Mouse (Mus musculus): ENCODE results near the gene Traf3ip3. TPM values are rescaled to one million over a fixed set of nuclear protein-coding genes. Genes with fewer than 3 reads are reported as not detected.

The Traf3ip3 gene
- total RNA-seq, 1 experiment = 0.67 TPM

GRCm38 (mm10) chr1:193156316-193157110 is 45.0 kb downstream of the Traf3ip3 start:
- no peak for TF ChIP-seq ZNF384 (IDR thresholded peaks at IDR 0.05; ENCODE audit: low read depth, low read length)
- TF ChIP-seq CHD2 (IDR thresholded peaks at IDR 0.05; ENCODE audit: low read depth, low read length) = no peak
- TF ChIP-seq HCFC1 (IDR thresholded peaks at IDR 0.05; ENCODE audit: borderline replicate concordance, insufficient read depth, low read length) = no peak
- TF ChIP-seq MAFK (IDR thresholded peaks at IDR 0.05; ENCODE audit: insufficient read depth, low read depth, low read length) = no peak
- no peak for TF ChIP-seq ZC3H11A (IDR thresholded peaks at IDR 0.05; ENCODE audit: borderline replicate concordance, low read depth, low read length)
- Histone ChIP-seq H3K36me3 (ENCODE audit: control insufficient read depth, insufficient read depth, low read length, poor library complexity, severe bottlenecking) (no peaks in the 10 kb centered on the region), H3K4me3 (ENCODE audit: insufficient read depth in 1 of 2, low read depth in 1 of 2, low read length in 2 of 2, poor library complexity in 1 of 2, severe bottlenecking in 1 of 2) (no peak overlapping the region), H3K4me1 (ENCODE audit: control insufficient read depth in 2 of 2, insufficient read depth in 2 of 2, low read length in 2 of 2, poor library complexity in 1 of 2) (peaks cover 0 to 3% of the 10 kb centered on the region in 2 experiments; a peak in 2 of 4 replicates), H3K9ac (ENCODE audit: insufficient read depth, low read depth, low read length, poor library complexity, severe bottlenecking) (no peak overlapping the region), H3K9me3 (ENCODE audit: control insufficient read depth, insufficient read depth, low read depth, low read length) (no peaks in the 10 kb centered on the region), H3K27ac (ENCODE audit: insufficient read depth, low read depth, low read length, poor library complexity, severe bottlenecking) (no peak overlapping the region)
- in situ Hi-C loops (cut with MboI; ENCODE audit: low sequenced_read_pairs in 2 of 2, unreplicated experiment in 2 of 2) = no loop called here
- no peak for DNase-seq (ENCODE audit: low read depth, low spot score)

GRCm38 (mm10) chr1:193153561-193153960 is 47.9 kb downstream of the Traf3ip3 start:
- peak; percentile 15 for DNase-seq (ENCODE audit: low read depth, low spot score)
- TF ChIP-seq ZNF384 (IDR thresholded peaks at IDR 0.05; ENCODE audit: low read depth, low read length) = no peak
- TF ChIP-seq MAFK (IDR thresholded peaks at IDR 0.05; ENCODE audit: insufficient read depth, low read depth, low read length) = no peak
- no peak for TF ChIP-seq HCFC1 (IDR thresholded peaks at IDR 0.05; ENCODE audit: borderline replicate concordance, insufficient read depth, low read length)
- TF ChIP-seq ZC3H11A (IDR thresholded peaks at IDR 0.05; ENCODE audit: borderline replicate concordance, low read depth, low read length) = no peak
- TF ChIP-seq CHD2 (IDR thresholded peaks at IDR 0.05; ENCODE audit: low read depth, low read length) = no peak
- Histone ChIP-seq H3K36me3 (ENCODE audit: control insufficient read depth, insufficient read depth, low read length, poor library complexity, severe bottlenecking) (no peaks in the 10 kb centered on the region), H3K4me3 (ENCODE audit: insufficient read depth in 1 of 2, low read depth in 1 of 2, low read length in 2 of 2, poor library complexity in 1 of 2, severe bottlenecking in 1 of 2) (peak overlapping the region; percentile 73 to 80), H3K4me1 (ENCODE audit: control insufficient read depth in 2 of 2, insufficient read depth in 2 of 2, low read length in 2 of 2, poor library complexity in 1 of 2) (no peaks in the 10 kb centered on the region), H3K27ac (ENCODE audit: insufficient read depth, low read depth, low read length, poor library complexity, severe bottlenecking) (no peak overlapping the region), H3K9me3 (ENCODE audit: control insufficient read depth, insufficient read depth, low read depth, low read length) (no peaks in the 10 kb centered on the region), H3K9ac (ENCODE audit: insufficient read depth, low read depth, low read length, poor library complexity, severe bottlenecking) (peak overlapping the region; percentile 38)
- in situ Hi-C loops (cut with MboI; ENCODE audit: low sequenced_read_pairs in 2 of 2, unreplicated experiment in 2 of 2) = no loop called here

- in situ Hi-C loops (cut with MboI; ENCODE audit: low sequenced_read_pairs in 2 of 2, unreplicated experiment in 2 of 2) = no loop called here
- Histone ChIP-seq H3K9ac (ENCODE audit: insufficient read depth, low read depth, low read length, poor library complexity, severe bottlenecking) (peak within 1 kb of the TSS; percentile 38), H3K9me3 (ENCODE audit: control insufficient read depth, insufficient read depth, low read depth, low read length) (no peaks in the 10 kb centered on the region), H3K4me1 (ENCODE audit: control insufficient read depth in 2 of 2, insufficient read depth in 2 of 2, low read length in 2 of 2, poor library complexity in 1 of 2) (no peaks in the 10 kb centered on the region), H3K27ac (ENCODE audit: insufficient read depth, low read depth, low read length, poor library complexity, severe bottlenecking) (no peak within 1 kb of the TSS), H3K36me3 (ENCODE audit: control insufficient read depth, insufficient read depth, low read length, poor library complexity, severe bottlenecking) (no peaks in the 10 kb centered on the region), H3K4me3 (ENCODE audit: insufficient read depth in 1 of 2, low read depth in 1 of 2, low read length in 2 of 2, poor library complexity in 1 of 2, severe bottlenecking in 1 of 2) (peak within 1 kb of the TSS; percentile 73 to 80)
- peak; percentile 61 for DNase-seq (ENCODE audit: low read depth, low spot score)
- TF ChIP-seq MAFK (IDR thresholded peaks at IDR 0.05; ENCODE audit: insufficient read depth, low read depth, low read length) = no peak
- no peak for TF ChIP-seq CHD2 (IDR thresholded peaks at IDR 0.05; ENCODE audit: low read depth, low read length)
- TF ChIP-seq HCFC1 (IDR thresholded peaks at IDR 0.05; ENCODE audit: borderline replicate concordance, insufficient read depth, low read length) = no peak
- no peak for TF ChIP-seq ZNF384 (IDR thresholded peaks at IDR 0.05; ENCODE audit: low read depth, low read length)
- TF ChIP-seq ZC3H11A (IDR thresholded peaks at IDR 0.05; ENCODE audit: borderline replicate concordance, low read depth, low read length) = no peak
Observed at GRCm38 (mm10) chr1:193152872-193153271, 48.6 kb downstream of the Traf3ip3 start, which contains the start of gene Irf6. Gene Irf6 (plus strand): TSS chr1:193153111.

- no peaks in the 10 kb centered on the region for H3K4me1 ChIP-seq (ENCODE audit: control insufficient read depth in 2 of 2, insufficient read depth in 2 of 2, low read length in 2 of 2, poor library complexity in 1 of 2)
- no peak for DNase-seq (ENCODE audit: low read depth, low spot score)
- in situ Hi-C loops (cut with MboI; ENCODE audit: low sequenced_read_pairs in 2 of 2, unreplicated experiment in 2 of 2) = no loop called here
- H3K36me3 ChIP-seq (ENCODE audit: control insufficient read depth, insufficient read depth, low read length, poor library complexity, severe bottlenecking) = no peaks in the 10 kb centered on the region
- no peak overlapping the region for H3K27ac ChIP-seq (ENCODE audit: insufficient read depth, low read depth, low read length, poor library complexity, severe bottlenecking)
- H3K9ac ChIP-seq (ENCODE audit: insufficient read depth, low read depth, low read length, poor library complexity, severe bottlenecking) = no peak overlapping the region
- TF ChIP-seq HCFC1 (IDR thresholded peaks at IDR 0.05; ENCODE audit: borderline replicate concordance, insufficient read depth, low read length) (no peak), ZNF384 (IDR thresholded peaks at IDR 0.05; ENCODE audit: low read depth, low read length) (no peak), ZC3H11A (IDR thresholded peaks at IDR 0.05; ENCODE audit: borderline replicate concordance, low read depth, low read length) (no peak), CHD2 (IDR thresholded peaks at IDR 0.05; ENCODE audit: low read depth, low read length) (no peak), MAFK (IDR thresholded peaks at IDR 0.05; ENCODE audit: insufficient read depth, low read depth, low read length) (no peak)
- no peak overlapping the region for H3K4me3 ChIP-seq (ENCODE audit: insufficient read depth in 1 of 2, low read depth in 1 of 2, low read length in 2 of 2, poor library complexity in 1 of 2, severe bottlenecking in 1 of 2)
- no peaks in the 10 kb centered on the region for H3K9me3 ChIP-seq (ENCODE audit: control insufficient read depth, insufficient read depth, low read depth, low read length)
Observed at GRCm38 (mm10) chr1:193151134-193151533, 50.4 kb downstream of the Traf3ip3 start.

Data from ES-E14 (cell line).